Mouse (Mus musculus): ENCODE results near the gene Usp12. TPM values are rescaled to one million over a fixed set of nuclear protein-coding genes. Genes with fewer than 3 reads are reported as not detected.
A peak's percentile ranks its signal among the peaks of the same experiment; 100 is the strongest.

Usp12 gene
- total RNA-seq (2022): 10 to 100 TPM; 13.3 to 19.5 (median 14.9) TPM

DNA sequence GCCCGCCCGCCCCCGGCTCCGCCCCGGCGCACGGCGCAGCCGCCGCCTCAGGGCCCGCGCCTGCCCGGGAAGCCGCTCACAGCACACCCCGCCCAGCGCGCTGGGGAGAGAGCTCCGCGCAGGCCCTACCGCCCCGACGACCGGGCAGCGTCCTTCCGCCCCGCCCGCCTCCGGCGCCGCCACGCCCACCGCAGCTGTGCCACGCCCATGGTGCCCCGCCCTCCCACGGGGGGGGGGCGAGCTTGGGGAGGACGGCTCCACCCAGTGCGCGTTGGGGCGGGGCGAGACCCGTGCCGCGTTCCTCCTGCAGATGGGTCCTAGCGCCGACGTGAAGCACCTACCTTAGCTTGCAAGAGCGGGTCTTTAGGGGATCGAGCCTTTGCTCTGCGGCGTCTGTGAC, at the start of gene Usp12:
Gene Usp12, minus strand, starts transcription at position 154 of the 400 bp plus-strand sequence.
- DNase-seq (ENCODE audit: low spot score in 2 of 2): peak; percentile 97 to 98

DNA sequence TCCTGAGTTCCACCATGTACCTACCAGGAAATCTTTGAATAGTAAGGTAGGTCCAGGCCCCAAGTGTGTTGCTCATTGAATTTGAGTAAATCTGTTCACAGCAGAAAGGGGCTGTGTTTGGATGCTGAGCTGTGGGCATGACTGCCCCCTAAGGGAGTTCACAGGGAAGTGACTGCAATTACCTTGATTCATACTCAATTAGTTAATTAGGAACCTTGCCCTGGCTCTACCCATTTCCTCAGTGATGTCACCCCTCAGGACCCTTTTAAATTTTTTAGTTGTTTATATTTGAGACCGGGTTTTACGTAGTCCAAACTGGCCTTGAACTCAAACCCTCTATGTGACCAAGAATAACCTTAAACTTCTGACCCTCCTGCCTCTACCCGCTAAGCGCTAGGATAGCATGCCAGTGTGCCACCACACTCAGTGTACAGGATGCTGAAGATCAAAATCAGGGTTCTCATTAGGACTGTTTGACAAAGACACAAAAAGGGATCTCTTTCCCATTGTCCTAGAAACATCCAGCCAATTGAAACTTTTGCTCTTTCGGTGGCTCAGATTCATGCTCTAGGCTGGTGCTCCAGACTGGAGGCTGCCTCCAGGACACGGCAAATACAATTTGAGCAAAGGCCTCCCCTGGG, 49.6 kb upstream of the Usp12 start:
- no peak for DNase-seq (ENCODE audit: low spot score in 2 of 2)

DNA sequence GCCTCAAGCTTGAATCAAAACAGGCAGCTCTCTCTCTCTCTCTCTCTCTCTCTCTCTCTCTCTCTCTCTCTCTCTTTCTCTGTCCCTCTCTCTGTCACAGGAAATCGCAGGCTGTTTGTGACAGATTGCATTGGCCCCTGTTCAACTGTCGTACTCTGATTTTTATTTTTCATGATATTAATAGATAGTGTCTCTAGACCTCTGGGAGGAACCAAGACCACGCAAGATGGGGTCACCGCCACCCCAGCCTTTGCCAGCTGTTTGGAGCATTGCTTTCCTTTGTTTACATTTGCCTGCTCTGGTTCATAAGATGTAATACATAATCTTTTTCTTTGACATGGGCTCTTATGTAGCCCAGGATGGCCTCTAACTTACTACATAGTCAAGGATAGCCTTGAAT, 47.2 kb upstream of the Usp12 start:
- DNase-seq (ENCODE audit: low spot score in 2 of 2): no peak

DNA sequence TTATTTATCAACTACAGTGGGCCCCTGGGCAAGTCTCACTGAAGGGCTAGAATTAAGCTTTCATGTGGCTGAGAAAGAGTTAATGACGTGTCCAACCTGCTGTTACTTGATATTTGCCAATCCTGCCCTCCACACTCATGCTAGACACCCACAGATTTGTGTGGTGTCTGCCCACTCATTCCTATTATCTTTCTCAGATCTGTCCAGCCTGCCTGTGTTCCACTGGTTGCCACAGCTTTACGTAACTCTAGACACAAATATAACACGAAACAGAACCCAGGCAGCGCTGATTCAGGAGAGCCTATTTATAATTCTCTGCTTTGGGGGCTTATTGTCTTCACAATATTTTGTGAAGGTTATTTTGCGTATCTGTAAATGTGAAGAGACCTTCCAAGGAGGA, 46.5 kb upstream of the Usp12 start:
- DNase-seq (ENCODE audit: low spot score in 2 of 2): no peak

DNA sequence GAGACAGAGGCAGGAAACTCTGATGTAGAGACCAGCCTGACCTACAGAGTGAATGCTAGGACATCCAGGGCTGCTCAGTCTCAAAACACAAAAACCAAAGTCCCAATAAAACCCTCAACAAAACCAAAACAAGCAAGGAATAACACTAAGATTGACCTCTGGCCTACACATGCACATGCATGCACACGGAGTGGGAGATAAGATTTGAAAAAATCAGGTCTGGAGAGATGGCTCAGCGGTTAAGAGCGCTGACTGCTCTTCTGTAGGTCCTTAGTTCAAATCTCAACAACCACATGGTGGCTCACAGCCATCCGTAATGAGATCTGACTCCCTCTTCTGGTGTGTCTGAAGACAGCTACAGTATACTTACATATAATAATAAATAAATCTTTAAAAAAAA, 45.6 kb upstream of the Usp12 start:
- DNase-seq (ENCODE audit: low spot score in 2 of 2): no peak

DNA sequence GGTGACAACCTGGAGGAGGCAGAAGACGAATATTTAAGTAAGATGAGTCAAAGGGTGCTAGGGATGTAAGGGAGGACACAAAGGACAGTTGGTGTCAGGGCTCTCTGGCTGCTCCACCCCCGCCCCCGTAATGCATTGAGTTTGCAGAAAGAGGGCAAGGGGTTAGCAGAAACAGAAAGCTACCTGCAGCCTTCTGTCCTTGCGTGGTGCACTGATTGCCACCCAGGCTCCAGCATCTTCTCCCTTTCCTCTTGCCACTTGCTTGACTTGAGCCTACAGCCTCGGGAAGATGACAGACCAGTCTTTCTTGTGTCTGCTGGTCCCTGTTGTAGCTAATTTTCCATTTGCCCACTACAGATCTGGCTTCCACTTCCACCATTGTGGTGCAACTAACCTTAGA, 45.0 kb upstream of the Usp12 start:
- no peak for DNase-seq (ENCODE audit: low spot score in 2 of 2)

DNA sequence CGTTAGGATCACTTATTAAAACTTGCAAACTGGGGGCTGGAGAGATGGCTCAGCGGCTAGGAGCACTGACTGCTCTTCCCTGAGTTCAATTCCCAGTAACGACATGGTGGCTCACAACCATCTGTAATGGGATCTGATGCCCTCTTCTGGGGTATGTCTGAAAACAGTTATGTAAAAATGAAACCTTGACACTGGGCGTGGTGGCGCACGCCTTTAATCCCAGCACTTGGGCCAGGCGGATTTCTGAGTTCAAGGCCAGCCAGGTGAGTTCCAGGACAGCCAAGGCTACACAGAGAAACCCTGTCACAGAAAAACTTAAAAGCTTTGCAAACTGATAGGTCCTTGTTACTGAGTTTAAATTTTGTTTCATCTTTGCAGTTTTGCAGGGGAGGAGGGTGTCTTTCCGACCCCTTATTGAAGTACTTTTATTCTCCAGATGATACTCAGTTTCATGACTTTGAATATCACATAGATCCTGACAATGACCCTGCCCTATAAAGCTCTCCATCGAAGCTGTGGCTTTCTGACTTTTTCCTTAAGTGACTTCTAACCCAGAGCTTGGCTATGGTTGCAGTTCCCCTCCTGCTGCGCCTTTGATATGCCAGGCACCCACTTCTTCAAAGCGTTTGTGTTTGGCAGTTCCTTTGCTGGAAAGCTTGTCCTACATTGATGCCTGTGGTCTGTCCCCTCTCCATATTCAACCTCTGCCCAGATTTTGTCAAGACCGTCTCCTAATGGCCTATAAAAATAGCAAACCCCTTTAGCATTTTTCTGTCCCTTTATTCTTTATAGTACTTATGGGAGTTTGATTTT, 44.2 kb upstream of the Usp12 start:
- DNase-seq (ENCODE audit: low spot score in 2 of 2): no peak

DNA sequence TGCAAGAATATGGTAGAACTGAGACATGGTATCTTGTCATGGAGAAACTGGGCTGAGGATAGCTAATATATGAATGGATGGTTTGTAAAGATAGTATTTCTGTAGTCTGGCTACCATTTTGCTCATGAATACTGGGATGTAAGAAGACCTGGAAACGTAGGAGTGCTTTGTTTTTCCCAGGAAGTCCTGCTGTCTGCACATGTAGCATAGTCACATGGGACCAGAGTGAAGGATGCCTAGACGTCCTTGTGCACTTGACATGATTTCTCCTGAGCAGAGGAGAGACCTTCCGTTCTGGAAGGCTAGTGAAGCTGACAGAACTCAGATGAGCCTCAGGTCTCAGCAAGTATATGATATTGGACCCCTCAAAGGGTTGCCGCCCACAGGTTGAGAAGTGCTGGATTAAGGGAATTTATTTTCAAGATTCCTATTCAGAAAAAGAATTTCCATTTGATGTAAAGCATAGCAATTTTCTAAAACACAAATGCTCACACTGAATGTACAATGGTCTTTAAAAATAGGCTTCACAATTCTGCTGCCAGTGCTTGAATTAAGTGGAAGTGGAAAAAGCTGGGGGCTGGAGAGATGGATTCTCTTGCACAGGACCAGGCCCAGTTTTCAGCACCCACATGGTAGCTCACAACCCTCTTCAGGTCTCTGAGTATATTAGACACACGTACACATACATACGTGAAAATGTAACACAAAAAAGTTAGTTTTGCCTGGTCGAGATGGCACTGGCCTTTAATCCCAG, 43.3 kb upstream of the Usp12 start:
- DNase-seq (ENCODE audit: low spot score in 2 of 2): no peak

DNA sequence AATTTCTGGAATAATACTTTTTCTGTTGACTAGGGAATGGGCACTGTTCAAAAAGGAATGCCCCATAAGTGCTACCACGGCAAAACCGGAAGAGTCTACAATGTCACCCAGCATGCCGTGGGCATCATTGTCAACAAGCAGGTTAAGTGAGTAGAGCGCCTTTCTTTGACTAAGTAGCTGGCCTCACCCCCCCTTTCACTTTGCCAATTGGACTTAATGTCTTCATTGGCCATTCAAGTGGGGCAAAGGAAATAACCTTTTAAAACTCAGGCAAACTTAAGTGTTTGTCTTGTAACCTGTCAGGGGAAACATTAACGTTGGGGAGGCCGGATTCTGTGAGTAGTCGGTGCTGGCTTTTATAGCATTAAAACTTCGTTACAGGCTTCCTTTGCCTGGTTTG, 40.2 kb upstream of the Usp12 start:
- no peak for DNase-seq (ENCODE audit: low spot score in 2 of 2)

DNA sequence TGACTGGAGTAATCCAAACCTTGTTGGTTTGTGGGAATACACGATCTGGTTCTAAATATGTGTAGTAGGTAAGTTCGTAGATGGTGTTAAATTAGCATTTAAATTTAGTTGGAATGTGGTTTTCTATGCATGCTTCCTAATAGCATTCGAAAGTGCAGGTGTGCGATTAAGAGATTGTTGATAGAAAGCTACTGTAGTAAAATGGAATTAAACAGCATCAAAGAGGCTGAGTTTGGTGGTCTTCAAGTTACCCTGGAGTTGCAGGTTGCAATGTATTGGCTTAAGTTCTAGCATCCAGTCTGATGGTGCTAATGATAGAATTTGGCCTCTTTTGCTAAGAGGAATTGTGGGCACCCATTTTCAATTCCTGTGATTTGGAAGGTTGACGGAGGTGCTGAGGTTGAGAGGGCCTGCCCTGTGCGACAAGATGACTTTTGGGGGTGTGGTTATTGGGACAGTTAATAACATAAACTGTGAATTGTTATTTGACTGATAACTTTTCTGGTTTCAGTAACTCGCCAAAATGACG, 38.9 kb upstream of the Usp12 start:
- no peak for DNase-seq (ENCODE audit: low spot score in 2 of 2)

DNA sequence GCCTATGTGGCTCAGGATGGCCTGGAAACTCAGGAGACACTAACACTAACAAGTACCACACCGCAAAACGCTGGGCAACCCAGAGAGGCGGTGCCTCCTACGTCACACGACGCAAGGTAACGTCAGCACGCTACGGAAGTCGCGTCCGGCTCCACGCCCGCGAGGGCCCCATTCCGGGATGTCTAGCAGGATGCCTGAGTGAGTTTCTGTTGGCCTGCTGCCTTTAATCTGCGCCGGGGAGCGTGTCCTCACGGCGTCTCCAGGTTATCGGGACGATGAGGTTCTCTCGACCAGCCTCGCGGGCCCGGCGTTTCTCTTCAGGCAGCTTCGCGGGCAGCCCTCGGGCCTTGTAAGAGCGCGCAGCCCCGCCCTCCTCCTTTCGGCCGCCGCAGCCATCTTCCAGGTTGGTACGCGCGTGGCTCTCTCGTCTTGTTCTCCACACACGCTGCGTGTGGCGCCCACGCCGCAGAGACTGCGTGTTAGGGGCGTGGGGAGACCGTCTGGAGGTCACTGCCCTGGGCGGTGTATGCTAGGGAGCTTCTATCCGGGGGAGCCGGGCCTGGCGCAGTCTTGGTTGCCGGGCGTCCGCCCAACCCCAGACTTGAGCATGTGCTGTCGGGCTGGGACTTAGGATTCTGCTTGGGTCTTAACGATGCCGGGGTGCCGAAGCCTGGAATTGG, 38.1 kb upstream of the Usp12 start, which contains the start of gene Rpl21:
Gene Rpl21, plus strand, starts transcription at position 122 of the 680 bp plus-strand sequence.
- DNase-seq (ENCODE audit: low spot score in 2 of 2): peak; percentile 92

DNA sequence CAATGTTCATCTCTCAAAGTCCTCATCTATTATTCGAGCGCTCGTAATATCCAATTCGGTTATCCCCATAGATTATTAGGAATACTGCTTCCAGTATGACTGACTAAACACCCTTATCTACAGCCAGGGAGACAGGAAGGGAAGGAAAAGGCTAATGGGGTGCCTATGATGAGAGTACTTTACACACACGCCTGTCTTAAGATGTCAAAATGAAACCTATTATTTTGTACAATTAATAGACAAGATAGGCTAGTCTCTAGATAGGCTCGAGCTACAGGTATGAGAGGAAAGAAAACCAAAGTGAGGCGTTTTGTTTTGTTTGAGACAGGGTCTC, 37.6 kb upstream of the Usp12 start:
- no peak for DNase-seq (ENCODE audit: low spot score in 2 of 2)

DNA sequence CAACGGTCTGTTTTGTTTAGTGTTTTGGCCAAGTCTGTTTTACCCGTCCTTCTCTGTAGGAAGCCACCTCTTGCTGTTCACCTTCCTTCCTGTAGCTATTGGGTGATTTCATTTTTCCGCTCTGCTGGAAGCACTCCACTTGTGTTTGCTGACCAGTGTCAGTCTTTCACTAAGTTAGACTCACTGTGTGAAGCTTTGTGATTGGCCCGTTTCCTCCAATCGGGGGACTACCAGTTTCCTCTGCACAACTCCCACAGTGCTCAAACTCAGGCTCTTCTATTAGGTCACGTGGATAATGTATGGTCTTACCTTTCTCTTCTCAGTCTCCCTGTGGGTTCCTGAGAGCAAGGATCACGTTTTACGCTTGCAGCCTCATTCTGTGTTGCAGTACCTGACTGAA, 34.7 kb upstream of the Usp12 start:
- no peak for DNase-seq (ENCODE audit: low spot score in 2 of 2)

DNA sequence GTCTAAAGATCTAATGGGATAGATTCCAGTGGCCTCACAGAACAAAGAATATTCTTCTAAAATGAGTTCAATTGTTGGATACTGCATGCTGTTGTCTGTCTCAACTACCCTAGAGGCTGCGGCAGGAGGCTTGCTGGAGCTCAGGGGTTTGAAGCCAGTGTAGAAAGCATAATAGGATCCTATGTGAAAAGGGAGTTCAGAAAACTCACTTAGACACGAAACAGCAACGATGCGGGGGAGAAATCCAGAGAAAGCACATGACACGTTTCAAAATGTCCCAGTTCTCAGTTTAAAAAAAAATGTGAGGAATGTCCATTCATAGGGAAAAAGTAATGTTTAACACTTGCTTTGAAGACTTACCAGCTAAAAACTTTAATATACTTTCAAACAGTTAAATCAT, 28.2 kb upstream of the Usp12 start:
- DNase-seq (ENCODE audit: low spot score in 2 of 2): no peak

DNA sequence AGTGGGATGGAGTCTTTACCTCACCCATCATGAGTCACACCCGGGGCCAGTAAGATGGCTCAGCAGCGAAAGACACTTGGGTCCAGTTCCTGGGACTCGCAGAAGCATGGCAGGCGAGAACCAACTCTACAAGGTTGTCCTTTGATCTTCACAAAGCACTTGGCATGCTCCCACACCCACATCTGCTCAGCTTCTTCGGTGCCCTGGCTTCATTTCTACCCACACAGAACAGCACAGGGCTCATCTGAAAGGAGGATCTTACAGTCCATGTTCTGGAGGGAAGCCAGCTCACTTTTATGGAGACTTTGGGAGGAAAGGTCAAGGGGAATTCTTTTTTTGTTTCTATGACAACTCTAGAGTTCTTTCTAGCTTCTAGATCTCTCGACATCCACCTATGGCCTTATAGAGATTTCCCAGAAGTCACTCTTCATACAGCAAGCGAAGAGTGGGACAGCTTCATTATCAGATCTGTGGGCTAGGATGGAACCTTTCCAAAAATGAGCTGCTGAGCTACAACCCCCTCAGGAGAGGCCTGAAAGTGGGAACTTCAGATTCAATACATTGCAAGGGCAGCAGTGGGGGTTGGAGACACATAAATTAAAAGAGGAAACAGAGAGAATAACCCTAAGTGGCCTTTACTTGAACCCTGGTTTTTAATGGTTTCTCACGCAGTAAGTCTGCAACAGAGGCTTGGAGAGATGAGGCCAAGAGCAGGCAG, 24.3 kb upstream of the Usp12 start:
- no peak for DNase-seq (ENCODE audit: low spot score in 2 of 2)

DNA sequence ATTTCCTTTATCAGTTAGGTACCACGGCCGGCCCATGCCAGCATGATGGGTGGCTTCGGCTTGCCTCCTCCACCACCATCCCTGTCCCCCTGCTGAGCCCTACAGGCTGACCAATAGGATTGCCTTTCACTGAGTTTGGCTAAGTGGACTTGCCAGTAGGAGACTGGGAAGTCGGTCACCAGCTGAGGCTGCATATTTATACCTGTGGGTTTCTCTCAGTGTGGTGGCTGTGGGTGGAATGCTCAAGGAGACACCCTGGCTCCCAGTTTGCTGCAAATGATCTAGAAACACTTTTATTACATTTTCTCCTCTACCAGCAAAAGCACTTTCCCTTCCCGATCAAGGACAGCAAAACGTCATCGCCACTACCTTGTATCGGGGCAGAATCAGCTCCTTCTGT, 22.8 kb upstream of the Usp12 start:
- DNase-seq (ENCODE audit: low spot score in 2 of 2): no peak

DNA sequence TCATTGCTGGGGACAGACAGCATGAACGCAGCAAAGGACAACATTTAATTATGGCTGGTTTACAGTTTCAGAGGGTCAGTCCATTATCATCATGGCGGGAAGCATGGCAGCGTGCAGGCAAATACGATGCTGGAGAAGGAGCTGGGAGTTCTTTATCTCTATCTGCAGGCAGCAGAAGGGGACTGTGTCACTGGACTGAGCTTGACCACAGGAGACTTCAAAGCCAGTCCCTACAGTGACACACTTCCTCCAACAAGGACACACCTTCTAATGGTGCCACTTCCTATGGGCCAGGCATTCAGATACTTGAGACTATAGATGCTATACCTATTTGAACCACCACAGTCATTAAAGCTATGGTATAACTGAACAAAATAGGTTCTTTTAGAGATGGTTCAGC, 20.6 kb upstream of the Usp12 start:
- no peak for DNase-seq (ENCODE audit: low spot score in 2 of 2)

DNA sequence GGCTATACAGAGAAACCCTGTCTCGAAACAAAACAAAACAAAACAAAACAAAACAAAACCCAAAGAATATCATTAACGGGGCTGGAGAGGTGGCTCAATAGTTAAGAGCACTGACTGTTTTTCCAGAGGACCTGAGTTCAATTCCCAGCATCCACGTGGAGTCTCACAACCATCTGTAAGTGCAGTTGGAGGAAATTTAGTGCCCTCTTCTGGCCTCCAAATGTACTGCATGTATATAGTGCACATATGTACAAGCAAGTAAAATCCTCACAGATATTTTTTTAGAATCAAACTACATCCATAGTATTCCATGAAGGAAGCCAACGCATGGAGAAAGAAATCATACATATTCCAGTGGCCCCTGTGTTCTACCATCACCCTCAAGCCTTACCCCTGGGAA, 18.6 kb upstream of the Usp12 start:
- DNase-seq (ENCODE audit: low spot score in 2 of 2): no peak

DNA sequence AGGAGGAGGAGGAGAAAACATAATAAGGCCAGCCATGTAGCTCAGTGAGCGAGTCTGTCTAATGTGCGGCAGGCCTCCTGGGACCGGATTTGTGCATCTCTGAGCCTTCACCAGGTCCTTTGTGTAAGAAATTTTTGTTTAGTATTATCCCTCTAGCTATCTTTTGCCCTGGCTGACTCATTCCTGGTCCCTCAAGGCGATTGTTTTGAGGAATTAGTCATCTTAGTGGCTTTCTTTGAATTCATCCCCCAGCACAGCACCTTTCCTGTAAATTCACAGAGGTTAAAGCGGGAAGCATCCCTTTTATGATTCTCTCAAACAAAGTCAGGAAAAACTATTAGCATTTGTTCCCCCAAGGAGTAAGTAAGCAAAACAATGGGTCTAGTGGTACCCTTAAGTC, 18.1 kb upstream of the Usp12 start:
- DNase-seq (ENCODE audit: low spot score in 2 of 2): no peak

DNA sequence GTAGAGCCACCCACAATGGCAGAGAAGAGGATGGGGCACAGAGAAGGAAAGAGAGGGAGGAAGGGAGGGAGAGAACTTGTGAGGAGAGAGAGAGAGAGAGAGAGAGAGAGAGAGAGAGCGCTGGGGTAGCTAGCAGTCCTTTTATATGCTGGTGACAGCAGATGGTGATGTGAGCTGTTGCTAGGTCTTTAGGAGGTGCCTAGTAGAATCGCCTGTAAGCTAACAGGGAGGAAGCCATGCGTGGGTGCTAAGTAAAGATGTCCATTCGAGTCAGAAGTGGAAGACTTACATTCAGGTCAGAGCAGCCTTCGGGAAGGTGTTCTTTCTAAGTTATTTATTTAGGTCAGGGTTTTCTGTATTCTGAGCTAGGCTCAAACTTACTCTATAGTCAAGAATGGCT, 15.1 kb upstream of the Usp12 start:
- DNase-seq (ENCODE audit: low spot score in 2 of 2): no peak

DNA sequence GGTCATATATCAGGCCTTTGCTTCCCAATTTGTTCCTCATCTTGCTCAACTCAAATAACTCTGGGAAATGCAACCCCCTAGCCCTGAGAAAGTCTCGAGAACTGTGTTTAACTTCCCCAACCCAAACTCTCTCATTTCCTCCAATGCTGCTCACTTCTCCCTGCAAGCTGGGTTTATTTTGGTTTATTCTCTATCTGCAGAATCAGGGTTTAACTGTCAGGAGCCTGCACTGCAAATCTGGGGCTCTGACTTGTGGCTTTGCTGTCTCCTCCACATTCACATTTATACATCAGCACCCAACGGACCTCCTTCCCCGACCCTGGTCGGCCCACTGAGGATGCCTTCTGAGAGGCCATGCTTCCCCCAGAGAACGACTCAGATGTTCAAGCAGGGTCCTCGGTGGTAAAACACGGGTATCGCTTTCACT, 11.2 kb upstream of the Usp12 start:
- DNase-seq (ENCODE audit: low spot score in 2 of 2): no peak

Measured in gastrocnemius, adult 8-10 months (tissue).